Mouse (Mus musculus): Measurements from ENCODE around the gene Gm49416. TPM values are rescaled to one million over a fixed set of nuclear protein-coding genes. Genes with fewer than 3 reads are reported as not detected.

The Gm49416 gene
- polyA plus RNA-seq, 1 experiment from 2014 or later, result not detected

DNA sequence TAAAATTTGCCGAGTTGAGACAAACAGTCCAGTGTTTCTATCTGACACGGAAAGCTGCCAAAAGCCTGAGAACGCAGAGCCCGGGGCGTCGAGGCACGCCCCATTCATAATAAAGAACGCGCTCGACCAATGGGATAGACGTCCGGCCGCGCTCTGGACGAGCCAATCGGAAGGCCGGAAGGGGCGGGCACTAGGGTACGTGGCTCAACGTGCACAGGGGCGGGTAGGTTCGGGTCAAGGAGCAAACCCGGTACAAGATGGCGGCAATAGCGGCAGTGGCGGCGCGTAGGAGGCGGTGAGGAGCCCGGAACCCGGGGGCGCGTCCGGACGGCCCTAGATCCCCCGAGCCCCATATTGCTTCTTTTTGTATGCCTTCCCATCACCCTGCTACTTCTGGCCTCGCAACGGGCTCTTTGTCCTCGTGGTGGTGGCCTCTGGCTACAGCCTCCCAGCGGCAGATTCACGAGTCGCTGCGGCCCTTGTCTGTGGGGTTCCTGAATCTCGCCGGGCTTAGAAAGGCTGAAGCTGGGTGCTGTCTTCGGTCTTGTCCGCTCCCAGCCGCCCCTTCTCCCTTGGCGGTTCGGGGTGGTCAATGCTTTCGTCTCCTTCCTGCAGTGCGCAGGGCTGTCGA is 9.3 kb downstream of the Gm49416 start, which contains the start of gene Ganab:
Gene Ganab (plus strand): TSS at position 207 of the 631 bp plus-strand sequence.
- Histone ChIP-seq H3K27me3 (replicated peaks; ENCODE audit: control insufficient read depth, insufficient read depth, low read length) (no peaks in the 10 kb centered on the region), H3K36me3 (ENCODE audit: control insufficient read depth, insufficient read depth) (peaks cover 20% of the 10 kb centered on the region), H3K4me1 (replicated peaks; ENCODE audit: control insufficient read depth, insufficient read depth, low read length) (no peaks in the 10 kb centered on the region), H3K4me2 (replicated peaks; ENCODE audit: low read depth) (peak within 1 kb of the TSS; percentile 80), H3K9ac (ENCODE audit: low read depth, low read length) (peak within 1 kb of the TSS; percentile 95), H3K27ac (ENCODE audit: low read depth, low read length) (peak within 1 kb of the TSS; percentile 89), H3K4me3 (ENCODE audit: low read depth, low read length) (peak within 1 kb of the TSS; percentile 99), H3K9me3 (ENCODE audit: control insufficient read depth) (no peaks in the 10 kb centered on the region)
- WGBS, result under 1% methylated on average over 53 of the region's 53 CpGs
- TF ChIP-seq CTCF (IDR thresholded peaks at IDR 0.05; ENCODE audit: low read depth), result 0 out of 2 replicates have a peak, but pooled peaks have one; percentile 26
- peak; percentile 99 for ATAC-seq

DNA sequence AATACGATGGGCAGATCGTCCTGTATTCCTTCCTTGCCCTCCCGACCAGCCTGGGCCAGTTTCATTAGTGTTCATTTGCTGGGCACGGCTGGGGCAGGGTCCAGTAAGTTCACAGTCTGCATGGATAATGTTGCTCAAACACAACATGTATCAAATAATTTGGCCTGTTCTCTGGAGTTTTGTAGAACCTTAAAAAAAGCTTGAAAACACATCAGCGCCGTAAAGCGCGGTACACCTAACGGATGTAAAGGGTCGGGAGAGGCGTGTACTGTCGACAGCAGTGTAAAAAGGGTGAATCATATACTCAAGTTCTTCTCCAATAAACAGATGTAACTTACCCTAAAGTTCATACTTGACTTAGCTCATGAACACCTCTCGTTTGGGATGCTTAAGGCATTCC is 9.8 kb downstream of the Gm49416 start:
- peak overlapping the region; percentile 99 for H3K4me3 ChIP-seq (ENCODE audit: low read depth, low read length)
- WGBS, result 2% methylated on average over 13 of the region's 13 CpGs
- no peak for TF ChIP-seq CTCF (IDR thresholded peaks at IDR 0.05; ENCODE audit: low read depth)
- H3K27ac ChIP-seq (ENCODE audit: low read depth, low read length), result peak overlapping the region; percentile 89; the same call in 1 of the 2 replicates
- no peak for ATAC-seq
- no peaks in the 10 kb centered on the region for H3K27me3 ChIP-seq (replicated peaks; ENCODE audit: control insufficient read depth, insufficient read depth, low read length)
- no peaks in the 10 kb centered on the region for H3K9me3 ChIP-seq (ENCODE audit: control insufficient read depth)
- peak overlapping the region; percentile 80 for H3K4me2 ChIP-seq (replicated peaks; ENCODE audit: low read depth)
- peaks cover 25% of the 10 kb centered on the region for H3K36me3 ChIP-seq (ENCODE audit: control insufficient read depth, insufficient read depth)
- H3K9ac ChIP-seq (ENCODE audit: low read depth, low read length), result peak overlapping the region; percentile 95
- H3K4me1 ChIP-seq (replicated peaks; ENCODE audit: control insufficient read depth, insufficient read depth, low read length), result no peaks in the 10 kb centered on the region

GRCm38 (mm10) chr19:8899079-8899478 is 10.4 kb downstream of the Gm49416 start:
- TF ChIP-seq CTCF (IDR thresholded peaks at IDR 0.05; ENCODE audit: low read depth), result no peak
- no peaks in the 10 kb centered on the region for H3K27me3 ChIP-seq (replicated peaks; ENCODE audit: control insufficient read depth, insufficient read depth, low read length)
- H3K27ac ChIP-seq (ENCODE audit: low read depth, low read length), result no peak overlapping the region
- no peaks in the 10 kb centered on the region for H3K4me1 ChIP-seq (replicated peaks; ENCODE audit: control insufficient read depth, insufficient read depth, low read length)
- peak overlapping the region; percentile 80 for H3K4me2 ChIP-seq (replicated peaks; ENCODE audit: low read depth)
- WGBS, result 20% methylated on average over 3 of the region's 3 CpGs
- ATAC-seq, result no peak
- H3K9ac ChIP-seq (ENCODE audit: low read depth, low read length), result peak overlapping the region; percentile 95
- peak overlapping the region; percentile 99 for H3K4me3 ChIP-seq (ENCODE audit: low read depth, low read length)
- H3K36me3 ChIP-seq (ENCODE audit: control insufficient read depth, insufficient read depth), result peaks cover 28% of the 10 kb centered on the region
- H3K9me3 ChIP-seq (ENCODE audit: control insufficient read depth), result no peaks in the 10 kb centered on the region

DNA sequence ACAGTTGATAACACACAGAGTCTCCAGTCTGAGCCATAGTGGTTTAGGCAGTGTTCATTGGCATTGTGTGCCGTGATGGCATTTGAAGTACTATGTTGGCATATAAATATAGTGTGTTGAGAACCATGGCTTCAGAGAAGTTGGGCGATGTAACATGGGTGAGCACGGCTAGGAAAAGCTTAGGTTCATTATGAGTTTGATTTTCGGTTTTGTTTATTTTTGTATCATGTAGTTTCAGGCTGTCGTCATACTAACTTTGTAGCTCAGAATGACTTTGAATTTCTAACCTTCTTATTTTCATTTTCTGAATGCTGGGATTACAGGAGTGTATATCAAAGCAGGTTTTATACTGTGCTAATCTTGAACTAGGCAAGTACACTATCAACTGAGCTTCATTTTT is 14.7 kb downstream of the Gm49416 start:
- no peaks in the 10 kb centered on the region for H3K4me1 ChIP-seq (replicated peaks; ENCODE audit: control insufficient read depth, insufficient read depth, low read length)
- H3K9ac ChIP-seq (ENCODE audit: low read depth, low read length), result no peak overlapping the region
- no peak overlapping the region for H3K4me3 ChIP-seq (ENCODE audit: low read depth, low read length)
- no peaks in the 10 kb centered on the region for H3K27me3 ChIP-seq (replicated peaks; ENCODE audit: control insufficient read depth, insufficient read depth, low read length)
- no peaks in the 10 kb centered on the region for H3K9me3 ChIP-seq (ENCODE audit: control insufficient read depth)
- H3K4me2 ChIP-seq (replicated peaks; ENCODE audit: low read depth), result no peak overlapping the region
- no peak for ATAC-seq
- 95% methylated on average over 5 of the region's 5 CpGs for WGBS
- TF ChIP-seq CTCF (IDR thresholded peaks at IDR 0.05; ENCODE audit: low read depth), result no peak
- H3K27ac ChIP-seq (ENCODE audit: low read depth, low read length), result no peak overlapping the region
- H3K36me3 ChIP-seq (ENCODE audit: control insufficient read depth, insufficient read depth), result peaks cover 55% of the 10 kb centered on the region

DNA sequence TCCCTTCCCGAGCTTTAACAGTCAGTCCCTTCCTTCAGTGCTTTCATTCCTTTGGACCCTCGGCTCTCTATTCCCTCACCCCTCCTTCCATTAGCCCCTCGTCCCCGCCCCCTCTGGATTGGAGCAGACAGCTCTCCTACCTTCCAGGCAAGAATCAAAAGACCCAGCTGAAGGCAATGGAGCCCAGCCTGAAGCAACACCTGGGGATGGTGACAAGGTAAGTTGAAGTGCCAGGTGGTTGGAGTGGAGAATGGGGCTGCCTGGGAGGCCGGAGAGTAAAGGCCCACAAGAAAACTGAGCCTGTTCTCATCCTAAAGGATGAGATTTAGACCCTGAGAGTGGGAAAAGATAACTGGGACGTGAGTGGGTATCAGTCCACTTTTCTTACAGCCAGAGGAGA is 19.8 kb downstream of the Gm49416 start:
- ATAC-seq, result no peak
- peaks cover 94% of the 10 kb centered on the region for H3K36me3 ChIP-seq (ENCODE audit: control insufficient read depth, insufficient read depth)
- 92% methylated on average over 6 of the region's 6 CpGs for WGBS
- no peaks in the 10 kb centered on the region for H3K9me3 ChIP-seq (ENCODE audit: control insufficient read depth)
- no peak overlapping the region for H3K4me2 ChIP-seq (replicated peaks; ENCODE audit: low read depth)
- H3K9ac ChIP-seq (ENCODE audit: low read depth, low read length), result no peak overlapping the region
- no peaks in the 10 kb centered on the region for H3K27me3 ChIP-seq (replicated peaks; ENCODE audit: control insufficient read depth, insufficient read depth, low read length)
- H3K4me1 ChIP-seq (replicated peaks; ENCODE audit: control insufficient read depth, insufficient read depth, low read length), result no peaks in the 10 kb centered on the region
- TF ChIP-seq CTCF (IDR thresholded peaks at IDR 0.05; ENCODE audit: low read depth), result no peak
- H3K27ac ChIP-seq (ENCODE audit: low read depth, low read length), result no peak overlapping the region
- no peak overlapping the region for H3K4me3 ChIP-seq (ENCODE audit: low read depth, low read length)

DNA sequence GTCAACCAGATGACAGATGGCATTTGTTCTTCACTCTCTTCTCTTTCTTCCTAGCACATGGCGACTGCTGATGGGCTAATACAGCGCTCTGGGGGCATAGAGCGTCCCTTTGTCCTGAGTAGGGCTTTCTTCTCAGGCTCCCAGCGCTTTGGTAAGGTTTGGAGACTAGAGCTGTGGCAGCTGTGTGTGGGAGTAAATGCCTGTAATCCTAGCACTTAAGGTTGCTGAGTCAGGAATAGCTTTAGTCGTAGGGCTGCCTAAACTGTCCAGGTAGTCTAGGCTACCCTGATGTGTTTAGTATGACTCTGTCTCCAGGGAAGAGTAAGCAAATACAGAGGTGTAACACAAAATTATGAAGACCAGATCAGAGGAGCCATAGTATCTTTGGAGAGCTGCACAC is 23.1 kb downstream of the Gm49416 start:
- no peak overlapping the region for H3K27ac ChIP-seq (ENCODE audit: low read depth, low read length)
- WGBS, result 93% methylated on average over 5 of the region's 5 CpGs
- no peaks in the 10 kb centered on the region for H3K4me1 ChIP-seq (replicated peaks; ENCODE audit: control insufficient read depth, insufficient read depth, low read length)
- H3K4me3 ChIP-seq (ENCODE audit: low read depth, low read length), result no peak overlapping the region
- no peaks in the 10 kb centered on the region for H3K27me3 ChIP-seq (replicated peaks; ENCODE audit: control insufficient read depth, insufficient read depth, low read length)
- TF ChIP-seq CTCF (IDR thresholded peaks at IDR 0.05; ENCODE audit: low read depth), result no peak
- no peak for ATAC-seq
- H3K9ac ChIP-seq (ENCODE audit: low read depth, low read length), result no peak overlapping the region
- peaks cover 100% of the 10 kb centered on the region for H3K36me3 ChIP-seq (ENCODE audit: control insufficient read depth, insufficient read depth)
- no peak overlapping the region for H3K4me2 ChIP-seq (replicated peaks; ENCODE audit: low read depth)
- no peaks in the 10 kb centered on the region for H3K9me3 ChIP-seq (ENCODE audit: control insufficient read depth)
